Mouse (Mus musculus) CH12.LX (cell line): ENCODE results near the gene Lsm10. TPM values are rescaled to one million over a fixed set of nuclear protein-coding genes. Genes with fewer than 3 reads are reported as not detected.

Experiments used
- DNase-seq: peaks from one replicate; pipeline ENCODE4 v3.0.0-alpha.2; 2013; ENCODE audit errors: extremely low read depth
- H3K27ac ChIP-seq: 2 replicates; pipeline ENCODE4 v1.5.1; 2012; ENCODE audit warnings: low read depth, mild to moderate bottlenecking, control low read depth, moderate library complexity; ENCODE audit not compliant: insufficient read depth
- H3K27me3 ChIP-seq: replicated peaks from 2 replicates; pipeline ENCODE3; 2012; ENCODE audit warnings: inconsistent platforms
- H3K36me3 ChIP-seq, 2 experiments: replicated peaks in 1 of 2; 2 replicates each; pipeline versions ENCODE3 to v1.6.1; 2012; ENCODE audit warnings: inconsistent platforms in 1 of 2, low read length in 1 of 2, mild to moderate bottlenecking in 1 of 2, mixed read lengths in 1 of 2, moderate library complexity in 1 of 2; ENCODE audit not compliant: control insufficient read depth in 1 of 2, insufficient read depth in 1 of 2
- H3K4me1 ChIP-seq, 2 experiments: 2 replicates each; pipeline ENCODE4 v1.6.1; 2012; ENCODE audit warnings: inconsistent platforms in 1 of 2, moderate library complexity in 1 of 2; ENCODE audit not compliant: insufficient read depth in 2 of 2, control insufficient read depth in 1 of 2
- H3K4me2 ChIP-seq: 2 replicates; pipeline ENCODE4 v1.6.1; 2012; ENCODE audit warnings: low read depth, mild to moderate bottlenecking, control low read depth; ENCODE audit not compliant: poor library complexity, insufficient read depth, severe bottlenecking
- H3K4me3 ChIP-seq, 3 experiments: fragments of 150-350 bp in 1 of 3; sonication (generic) in 1 of 3; replicated peaks in 1 of 3; 2 replicates each; pipeline versions ENCODE3 to v1.5.1; 2011 to 2012; ENCODE audit warnings: low read depth in 2 of 3, low read length in 2 of 3, mild to moderate bottlenecking in 2 of 3, moderate library complexity in 2 of 3, control low read depth in 1 of 3, improper control_type of control experiment in 1 of 3, inconsistent platforms in 1 of 3, mixed read lengths in 1 of 3; ENCODE audit not compliant: poor library complexity in 1 of 3
- H3K79me2 ChIP-seq: replicated peaks from 2 replicates; pipeline ENCODE4 v1.6.1; 2012; ENCODE audit warnings: mild to moderate bottlenecking, moderate library complexity; ENCODE audit not compliant: control insufficient read depth, poor library complexity, insufficient read depth, severe bottlenecking; ENCODE audit errors: extremely low read depth
- H3K9ac ChIP-seq: 2 replicates; pipeline ENCODE4 v1.6.1; 2012; ENCODE audit warnings: low read depth, mild to moderate bottlenecking, control low read depth, moderate library complexity; ENCODE audit not compliant: insufficient read depth
- H3K9me3 ChIP-seq: replicated peaks from 2 replicates; pipeline ENCODE3; 2012; ENCODE audit warnings: low read length, inconsistent platforms, mixed read lengths
- CHD1 ChIP-seq: IDR thresholded peaks from 2 replicates; pipeline ENCODE4 v1.6.1; 2012; ENCODE audit warnings: low read depth, low read length, improper control_type of control experiment, inconsistent platforms
- E2F4 ChIP-seq: IDR thresholded peaks from 2 replicates; pipeline ENCODE4 v1.6.1; 2011; ENCODE audit warnings: low read depth, low read length, improper control_type of control experiment; ENCODE audit not compliant: insufficient replicate concordance
- ELF1 ChIP-seq: IDR thresholded peaks from 2 replicates; pipeline ENCODE4 v1.6.1; 2014; ENCODE audit warnings: low read depth, mild to moderate bottlenecking, inconsistent platforms, low read length, improper control_type of control experiment
- EP300 ChIP-seq: IDR thresholded peaks from 2 replicates; pipeline ENCODE4 v1.6.1; 2011; ENCODE audit warnings: low read length, improper control_type of control experiment
- HCFC1 ChIP-seq: IDR thresholded peaks from 2 replicates; pipeline ENCODE4 v1.6.1; 2012; ENCODE audit warnings: low read depth, mild to moderate bottlenecking, inconsistent platforms, low read length, improper control_type of control experiment
- JUN ChIP-seq: IDR thresholded peaks from 2 replicates; pipeline ENCODE4 v1.6.1; 2011; ENCODE audit warnings: low read depth, mild to moderate bottlenecking, low read length, improper control_type of control experiment, moderate library complexity; ENCODE audit not compliant: insufficient read depth
- KAT2A ChIP-seq: IDR thresholded peaks from 2 replicates; pipeline ENCODE4 v1.6.1; 2012; ENCODE audit warnings: low read length, improper control_type of control experiment, inconsistent platforms; ENCODE audit not compliant: insufficient replicate concordance
- MAZ ChIP-seq: IDR thresholded peaks from 2 replicates; pipeline ENCODE4 v1.6.1; 2012; ENCODE audit warnings: low read depth, mild to moderate bottlenecking, inconsistent platforms, low read length, improper control_type of control experiment, moderate library complexity
- MEF2A ChIP-seq: IDR thresholded peaks from 2 replicates; pipeline ENCODE4 v1.6.1; 2014; ENCODE audit warnings: low read depth, mild to moderate bottlenecking, inconsistent platforms, low read length, improper control_type of control experiment, borderline replicate concordance
- NELFE ChIP-seq: IDR thresholded peaks from 2 replicates; pipeline ENCODE4 v1.6.1; 2011; ENCODE audit warnings: low read depth, low read length, improper control_type of control experiment
- PAX5 ChIP-seq: IDR thresholded peaks from 2 replicates; pipeline ENCODE4 v1.6.1; 2012; ENCODE audit warnings: low read length, inconsistent platforms, mixed read lengths
- POLR2AphosphoS2 ChIP-seq: IDR thresholded peaks from 2 replicates; pipeline ENCODE4 v1.6.1; 2011; ENCODE audit warnings: low read depth, low read length, improper control_type of control experiment
- SIN3A ChIP-seq: IDR thresholded peaks from 2 replicates; pipeline ENCODE4 v1.6.1; 2012; ENCODE audit warnings: low read length, improper control_type of control experiment, inconsistent platforms
- SMC3 ChIP-seq: IDR thresholded peaks from 2 replicates; pipeline ENCODE4 v1.6.1; 2011; ENCODE audit warnings: low read depth, low read length, improper control_type of control experiment
- dilution Hi-C: fragments of 300-500 bp; cut with MboI; formaldehyde crosslinking; loops from 2 replicates; pipeline ENCODE4 v1.14.3; 2020; ENCODE audit warnings: low sequenced_read_pairs; ENCODE audit not compliant: extremely low pct_unique_long_range_greater_than_20kb, extremely low pct_ligation_motif_present
- in situ Hi-C: fragments of 300-500 bp; cut with MboI; formaldehyde crosslinking; loops from 3 replicates; pipeline ENCODE4 v1.14.3; 2019; ENCODE audit warnings: low sequenced_read_pairs, low pct_ligation_motif_present, low pct_unique_long_range_greater_than_20kb, mixed read lengths
- polyA plus RNA-seq: library from polyadenylated mRNA; unstranded; fragments of >175 nt; gene quantifications from 2 replicates; pipeline ENCODE4 v1.2.1, GENCODE M21; 2012; ENCODE audit warnings: low read depth; ENCODE audit not compliant: insufficient read length
- total RNA-seq, 2 experiments: library from RNA; depleted of rRNA; stranded (reverse); fragments of 300-350 nt in 1 of 2; fragments of >200 nt in 1 of 2; gene quantifications; 2 replicates each; pipeline ENCODE4 v1.2.3; 2012 to 2014

Gene Lsm10
- total and polyA plus RNA-seq, 3 experiments, result 49.2 to 63.9 (median 52.1) TPM

GRCm38 (mm10) chr4:126119051-126119450, 22.6 kb downstream of the Lsm10 start:
- no peak for TF ChIP-seq E2F4
- no peak for TF ChIP-seq JUN
- TF ChIP-seq, all 38 proteins: peak for 0
- Histone ChIP-seq H3K9ac (no peak overlapping the region), H3K4me1 (peaks cover 0 to 5% of the 10 kb centered on the region in 2 experiments; a peak in 1 of 4 replicates), H3K27me3 (no peaks in the 10 kb centered on the region), H3K4me2 (no peak overlapping the region), H3K9me3 (peaks cover 2% of the 10 kb centered on the region), H3K27ac (no peak overlapping the region), H3K4me3 (no peak overlapping the region), H3K79me2 (peaks cover 10% of the 10 kb centered on the region; the same call in 1 of the 2 replicates), H3K36me3 (peaks cover 55 to 83% of the 10 kb centered on the region in 2 experiments)
- in situ Hi-C loops (no loop called here), dilution Hi-C loops (no loop called here)
- DNase-seq, result no peak

- Histone ChIP-seq H3K4me3 (no peak overlapping the region), H3K9ac (no peak overlapping the region), H3K36me3 (peaks cover 56 to 84% of the 10 kb centered on the region in 2 experiments), H3K27me3 (no peaks in the 10 kb centered on the region), H3K27ac (no peak overlapping the region), H3K4me2 (no peak overlapping the region), H3K9me3 (peaks cover 2% of the 10 kb centered on the region), H3K4me1 (peaks cover 0 to 5% of the 10 kb centered on the region in 2 experiments; a peak in 1 of 4 replicates), H3K79me2 (peaks cover 9% of the 10 kb centered on the region; the same call in 1 of the 2 replicates)
- DNase-seq, result no peak
- no peak for TF ChIP-seq MAZ
- TF ChIP-seq ELF1, result no peak
- TF ChIP-seq CHD1, result no peak
- no peak for TF ChIP-seq EP300
- no peak for TF ChIP-seq MEF2A
- TF ChIP-seq NELFE, result no peak
- TF ChIP-seq HCFC1, result no peak
- TF ChIP-seq KAT2A, result no peak
- no peak for TF ChIP-seq PAX5
- TF ChIP-seq SIN3A, result no peak
- TF ChIP-seq POLR2AphosphoS2, result no peak
- no peak for TF ChIP-seq SMC3
- dilution Hi-C loops, result no loop called here
- in situ Hi-C loops, result no loop called here
These were observed 23.6 kb downstream of the Lsm10 start for GRCm38 (mm10) chr4:126120052-126120451.
